Mouse (Mus musculus) frontal cortex, postnatal 25 days (tissue): ENCODE data around the gene Plpp6.

Experiments
- DNase-seq, 2 experiments: peaks; one replicate each; pipeline ENCODE4 v3.0.0; 2022; ENCODE audit warnings: low spot score in 2 of 2

Plpp6 gene

DNA sequence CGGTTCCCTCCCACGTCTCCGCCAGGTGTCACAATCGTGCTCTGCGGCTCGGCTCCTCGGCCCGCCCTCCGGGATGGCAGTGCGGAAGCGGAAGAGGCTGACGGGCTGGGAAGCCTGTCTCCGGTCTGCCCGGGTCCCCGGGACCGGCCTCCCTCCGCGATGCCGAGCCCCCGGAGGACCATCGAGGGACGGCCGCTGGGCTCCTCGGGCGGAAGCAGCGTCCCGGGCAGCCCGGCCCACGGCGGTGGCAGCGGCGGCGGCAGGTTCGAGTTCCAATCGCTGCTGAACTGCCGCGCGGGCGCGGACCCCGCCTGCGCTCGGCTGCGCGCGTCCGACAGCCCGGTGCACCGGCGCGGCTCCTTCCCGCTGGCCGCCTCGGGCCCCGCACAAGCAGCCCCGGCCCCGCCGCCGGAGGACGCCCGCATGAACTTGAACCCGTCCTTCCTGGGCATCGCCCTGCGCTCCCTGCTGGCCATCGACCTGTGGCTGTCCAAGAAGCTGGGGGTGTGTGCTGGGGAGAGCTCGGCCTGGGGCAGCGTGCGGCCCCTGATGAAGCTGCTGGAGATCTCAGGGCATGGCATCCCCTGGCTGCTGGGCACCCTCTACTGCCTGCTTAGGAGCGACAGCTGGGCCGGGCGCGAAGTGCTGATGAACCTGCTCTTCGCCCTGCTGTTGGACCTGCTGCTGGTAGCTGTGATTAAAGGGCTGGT lies at the start of gene Plpp6:
Plpp6 (plus strand) TSS at position 112 of the 710 bp plus-strand sequence.
- peak; percentile 47 to 67 for DNase-seq

DNA sequence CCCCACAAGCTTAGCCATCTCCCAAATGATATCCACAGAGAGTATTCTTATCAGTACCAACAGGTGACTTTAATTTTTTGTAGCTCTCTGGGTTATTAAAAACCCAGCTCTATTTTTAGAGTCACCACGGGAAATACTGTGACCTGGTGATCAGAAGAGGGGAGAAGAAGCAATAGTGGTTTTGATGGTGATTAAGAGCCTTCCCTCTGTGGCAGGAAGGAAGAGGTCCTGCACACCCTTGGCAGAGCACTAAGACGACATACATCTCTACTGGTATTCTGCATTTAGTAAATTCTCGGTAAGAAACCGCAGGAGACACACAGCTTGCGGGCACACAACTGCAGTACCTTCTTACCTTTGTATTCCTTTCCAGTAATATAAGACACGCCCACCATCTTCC lies 49.2 kb upstream of the Plpp6 start:
- DNase-seq, result no peak

DNA sequence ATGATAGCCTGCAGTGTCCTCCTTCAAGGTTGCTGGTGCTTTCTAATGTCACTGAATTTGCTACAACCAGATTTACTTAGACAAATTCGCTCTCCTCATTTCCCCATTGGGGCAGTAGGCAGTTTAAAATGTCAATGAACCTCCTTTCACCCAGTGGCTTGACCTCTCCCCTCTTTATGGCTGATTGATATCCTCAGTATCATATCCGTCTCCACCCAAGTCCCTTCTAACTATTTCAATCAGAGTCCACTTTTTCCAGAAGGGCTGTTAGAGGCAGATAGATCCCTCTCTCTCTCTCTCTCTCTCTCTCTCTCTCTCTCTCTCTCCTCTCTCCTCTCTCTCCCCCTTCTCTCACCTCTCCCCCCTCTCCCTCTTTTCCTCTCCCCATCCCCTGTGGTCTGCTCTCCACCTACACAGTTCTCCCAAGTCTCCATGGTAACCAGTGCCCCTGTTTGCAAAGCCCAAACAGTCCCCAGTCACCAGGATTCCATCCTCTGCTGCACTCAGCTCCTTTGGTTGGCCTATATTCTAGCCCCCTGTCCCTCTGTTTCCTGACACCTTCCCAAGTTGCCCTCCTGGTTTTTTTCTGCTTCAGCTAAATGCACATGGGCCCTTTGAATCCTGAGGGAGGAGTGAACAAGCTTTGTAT lies 48.0 kb upstream of the Plpp6 start:
- no peak for DNase-seq

DNA sequence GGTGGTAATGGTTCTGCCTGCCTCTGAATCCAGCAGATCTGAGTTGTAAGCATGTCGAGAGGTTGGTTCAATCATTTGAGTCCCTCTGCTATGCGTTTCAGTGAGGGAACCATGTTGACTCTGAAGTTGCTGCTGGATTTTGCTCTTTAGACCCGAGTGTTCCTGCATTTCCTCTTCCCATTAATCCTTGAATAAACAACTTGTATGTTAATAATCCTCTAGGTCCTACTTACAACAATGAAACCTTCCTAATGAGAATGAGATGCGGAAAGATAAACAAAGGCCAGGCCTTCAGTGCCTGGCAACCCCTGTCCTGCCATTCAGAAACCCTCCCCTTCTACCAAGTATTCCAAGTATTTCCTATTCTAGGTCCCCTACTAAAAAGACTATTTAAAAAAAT lies 47.3 kb upstream of the Plpp6 start:
- DNase-seq, result no peak

DNA sequence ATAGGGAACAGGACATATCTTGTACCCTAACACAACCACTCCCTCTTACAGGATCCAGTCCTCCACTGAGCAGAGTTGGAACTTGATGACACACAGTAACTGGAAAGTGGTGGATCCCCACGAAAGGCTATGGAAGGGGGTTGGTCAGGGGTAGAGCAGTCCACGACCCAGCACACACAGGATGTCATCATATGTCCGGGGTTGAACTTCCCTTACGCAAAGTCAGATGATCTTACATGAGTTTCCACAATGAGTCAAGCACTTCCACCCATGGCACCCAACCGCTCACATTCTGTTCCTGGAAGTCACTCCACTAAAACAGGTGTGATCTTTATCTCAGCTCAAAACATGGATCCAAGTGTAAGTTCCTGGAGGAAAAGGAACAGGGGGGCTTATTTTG lies 45.9 kb upstream of the Plpp6 start:
- no peak for DNase-seq

DNA sequence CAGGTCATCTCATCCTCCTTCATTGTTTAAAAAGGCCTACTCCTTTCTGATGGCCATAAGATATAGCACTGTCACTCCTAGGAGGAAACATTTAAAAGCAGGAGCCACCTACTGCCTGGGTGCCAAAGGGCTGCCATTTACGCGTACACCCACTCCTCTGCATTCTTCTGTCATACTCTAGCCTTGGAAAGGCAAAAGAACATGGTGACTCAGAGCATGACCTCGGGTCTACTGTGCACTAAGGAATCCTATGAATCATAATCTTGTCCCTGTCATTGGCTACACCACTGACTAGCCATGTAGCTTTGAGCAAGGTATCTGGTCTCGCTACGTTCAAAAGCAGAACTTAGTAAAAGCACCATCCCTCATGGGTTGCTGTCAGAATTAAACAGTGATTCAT lies 37.4 kb upstream of the Plpp6 start:
- no peak for DNase-seq

DNA sequence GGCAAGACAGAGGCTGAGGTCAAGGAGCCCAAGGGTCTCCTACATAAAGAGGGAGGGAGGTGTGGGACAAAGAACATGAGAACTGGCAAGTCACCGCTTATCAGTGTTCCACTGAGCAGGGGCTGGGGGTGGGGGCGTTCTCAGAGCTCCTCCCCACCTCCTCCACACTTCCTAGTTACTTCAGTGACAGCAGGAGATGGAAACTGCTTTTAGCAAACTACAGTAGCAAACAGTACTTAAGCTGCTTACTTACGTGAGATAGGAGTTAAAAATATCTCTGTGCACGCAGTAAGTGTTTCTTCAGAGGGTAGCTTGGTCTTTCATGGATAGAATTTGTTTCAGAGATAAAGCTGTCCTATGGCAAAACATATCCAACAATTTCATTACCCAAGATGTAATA lies 36.4 kb upstream of the Plpp6 start:
- no peak for DNase-seq

DNA sequence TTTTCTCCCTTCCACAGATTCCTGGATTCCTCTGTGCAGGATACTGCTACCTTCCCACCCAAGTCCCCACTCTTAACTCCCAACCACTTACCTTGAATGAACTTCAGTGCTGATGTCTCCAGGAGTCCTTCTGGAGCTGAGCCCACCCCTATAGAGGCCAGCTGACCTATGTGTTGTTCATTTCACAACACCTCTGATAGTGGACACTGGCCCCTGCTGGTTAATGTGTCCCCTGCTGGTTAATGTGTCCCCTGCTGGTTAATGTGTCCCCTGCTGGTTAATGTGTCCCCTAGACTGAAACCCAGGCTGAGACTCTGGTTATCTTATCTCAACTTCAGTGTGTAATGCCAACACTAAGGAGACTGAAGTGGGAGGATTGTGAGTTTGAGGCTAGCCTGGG lies 34.7 kb upstream of the Plpp6 start:
- DNase-seq, result no peak

DNA sequence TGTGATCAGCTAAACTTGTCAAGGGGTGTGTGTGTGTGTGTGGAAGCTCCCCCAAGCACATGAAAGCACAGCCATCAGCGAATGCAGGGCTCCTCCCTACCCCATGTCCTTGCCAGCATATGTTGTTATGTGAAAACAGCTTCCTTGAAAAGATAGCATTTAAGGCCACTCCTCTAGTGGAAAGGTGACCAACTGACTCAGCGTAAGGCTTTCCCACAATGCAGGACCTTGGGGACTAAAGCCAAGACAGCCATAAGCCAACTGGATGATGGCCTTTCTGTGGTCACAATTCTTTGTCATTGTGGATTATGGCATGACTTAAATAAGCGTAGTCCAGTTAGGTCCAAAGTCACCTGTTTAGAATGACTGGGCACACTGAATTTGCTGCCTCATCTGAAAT lies 28.9 kb upstream of the Plpp6 start:
- DNase-seq, result no peak

DNA sequence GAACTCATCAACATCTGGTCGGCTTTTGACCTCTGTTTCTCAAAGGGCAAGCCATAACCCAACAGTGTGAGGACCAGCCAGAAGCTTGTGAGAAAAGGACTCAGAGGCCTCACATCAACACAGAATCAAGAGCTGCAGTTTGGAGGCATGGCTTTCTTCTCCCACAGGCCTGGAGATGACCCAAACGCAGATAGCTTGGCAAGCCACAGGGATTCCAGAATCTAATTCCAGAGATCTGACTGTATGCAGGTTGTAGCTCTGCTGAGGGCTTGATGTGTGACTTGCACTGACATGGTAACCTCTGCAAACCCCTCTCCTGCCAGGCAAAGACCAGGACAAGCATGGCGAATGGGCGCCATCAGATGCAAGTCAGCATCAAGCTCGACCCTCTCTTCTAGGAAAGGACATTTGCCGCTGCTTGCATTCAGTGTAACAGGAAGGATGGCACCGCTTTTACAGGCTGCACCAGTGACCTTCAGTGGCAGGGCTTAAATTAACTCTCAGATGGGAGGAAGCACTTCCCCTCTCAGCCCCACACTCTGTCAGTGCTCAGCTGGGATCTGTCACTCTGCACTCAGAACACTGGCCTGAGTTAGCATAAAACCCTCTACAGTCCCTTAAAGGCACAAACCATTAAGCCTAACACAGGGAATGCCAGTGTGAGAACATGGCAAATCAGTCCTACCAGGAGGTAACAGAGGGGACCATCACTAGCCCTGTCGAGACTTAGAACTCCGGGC lies 23.4 kb upstream of the Plpp6 start:
- no peak for DNase-seq

DNA sequence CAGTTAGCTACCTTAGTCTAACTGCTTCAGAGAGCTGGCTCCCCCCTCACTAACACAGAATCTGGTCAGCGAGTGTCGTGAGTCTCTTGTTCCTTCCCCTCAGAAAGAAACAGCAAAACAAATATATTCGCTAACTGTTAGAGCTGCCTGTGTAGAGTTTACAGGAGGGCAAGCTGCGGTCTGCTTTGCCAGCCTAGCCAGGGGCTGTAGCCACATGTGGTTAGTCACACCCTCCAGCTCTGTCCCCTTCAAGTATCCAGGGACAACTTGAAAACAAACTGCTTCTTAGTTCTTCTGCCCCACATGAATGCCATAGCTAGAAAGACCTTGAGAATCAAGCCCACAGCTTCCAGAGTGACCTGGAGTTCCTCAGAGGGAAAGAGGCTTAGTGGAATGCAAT lies 22.5 kb upstream of the Plpp6 start:
- DNase-seq, result no peak

DNA sequence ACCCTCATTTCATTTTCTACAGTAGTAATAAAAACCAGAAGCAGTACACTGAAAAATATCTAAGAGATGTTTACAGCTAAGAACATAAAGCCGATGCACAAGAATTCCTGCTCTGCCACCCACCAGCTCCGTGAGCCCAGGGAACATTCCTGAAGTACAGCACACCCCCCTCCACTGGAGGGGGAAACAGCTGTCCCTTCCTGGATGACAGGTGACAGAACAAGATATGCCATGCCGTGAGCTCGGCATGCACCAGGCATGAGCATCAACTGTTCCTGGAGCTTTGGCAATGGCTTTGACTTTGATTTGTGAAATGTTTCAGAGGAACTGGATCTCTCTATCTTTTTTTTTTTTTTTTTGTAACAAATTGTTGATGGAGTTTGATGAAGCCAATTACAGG lies 17.0 kb upstream of the Plpp6 start:
- no peak for DNase-seq

DNA sequence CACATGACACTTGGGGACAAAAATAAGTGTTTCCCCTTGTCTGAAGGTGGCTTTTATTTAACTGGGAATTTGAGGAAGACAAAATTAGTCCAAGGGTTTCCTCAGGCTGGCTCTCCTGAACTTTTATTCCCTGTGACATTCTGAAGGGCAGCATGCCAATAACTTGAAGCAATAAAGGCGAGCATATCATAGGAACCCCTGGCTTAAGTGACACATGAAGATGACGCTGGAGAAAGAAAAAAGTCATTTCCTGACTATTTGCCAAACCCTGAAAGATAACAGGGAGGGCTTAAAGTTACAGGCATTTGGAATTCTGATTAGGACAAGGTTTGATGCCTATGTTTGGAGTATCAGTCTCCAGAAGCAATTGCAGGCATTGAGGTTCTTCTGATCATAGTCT lies 16.4 kb upstream of the Plpp6 start:
- DNase-seq, result no peak

DNA sequence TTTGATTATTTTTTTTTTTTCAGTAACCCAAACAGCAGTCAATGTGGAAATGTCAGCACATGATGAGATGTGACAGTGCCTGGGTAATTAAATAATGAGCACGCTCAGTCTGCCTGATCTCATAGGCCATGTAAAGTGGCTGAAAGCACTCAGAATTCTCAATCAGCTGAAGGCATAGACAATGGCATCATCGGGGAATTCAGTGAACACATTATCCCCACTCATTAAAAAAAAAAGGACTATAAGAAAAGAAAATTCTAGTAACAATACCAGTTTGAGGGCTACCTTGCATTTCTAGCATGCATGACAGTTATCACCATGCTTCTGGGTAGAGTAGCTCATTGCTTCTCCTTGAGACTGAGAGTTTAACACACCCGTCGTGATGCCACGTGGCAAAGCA lies 12.5 kb upstream of the Plpp6 start:
- no peak for DNase-seq

DNA sequence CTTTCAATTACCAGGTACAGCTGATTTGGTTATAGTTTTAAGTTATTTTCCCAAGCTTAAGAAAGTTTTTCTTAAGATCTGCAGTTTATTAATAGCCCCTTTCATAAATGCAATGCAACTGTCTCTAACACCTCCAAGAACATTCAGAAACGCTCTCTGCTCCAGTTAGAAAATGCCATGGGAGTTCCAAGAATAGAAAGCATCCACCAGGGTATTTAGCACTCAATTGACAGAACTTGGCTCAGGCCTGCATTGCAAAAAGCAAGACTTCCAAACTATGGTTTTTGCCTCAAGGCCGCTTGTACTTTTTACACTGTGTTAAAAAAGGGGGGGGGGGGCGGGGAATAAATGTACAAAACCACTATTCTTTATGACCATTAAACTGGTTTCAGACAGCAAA lies 640 bp upstream of the Plpp6 start:
- no peak for DNase-seq

DNA sequence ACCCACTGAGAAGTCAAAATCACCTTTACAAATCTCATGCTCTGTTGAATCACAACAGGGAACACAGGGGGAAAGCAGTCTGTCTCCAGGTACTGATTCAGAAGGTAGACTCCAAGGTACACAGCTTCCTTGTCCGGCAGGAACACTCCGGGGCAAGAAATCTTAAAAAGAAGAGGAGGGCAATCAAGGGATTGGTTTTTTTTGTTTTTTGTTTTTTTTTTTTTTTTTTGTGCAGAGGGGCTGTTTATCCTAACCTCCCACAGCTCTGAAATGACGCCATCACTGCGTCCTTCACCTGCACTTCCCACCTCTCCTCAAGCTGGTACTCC lies 276 bp upstream of the Plpp6 start:
- DNase-seq, result no peak

DNA sequence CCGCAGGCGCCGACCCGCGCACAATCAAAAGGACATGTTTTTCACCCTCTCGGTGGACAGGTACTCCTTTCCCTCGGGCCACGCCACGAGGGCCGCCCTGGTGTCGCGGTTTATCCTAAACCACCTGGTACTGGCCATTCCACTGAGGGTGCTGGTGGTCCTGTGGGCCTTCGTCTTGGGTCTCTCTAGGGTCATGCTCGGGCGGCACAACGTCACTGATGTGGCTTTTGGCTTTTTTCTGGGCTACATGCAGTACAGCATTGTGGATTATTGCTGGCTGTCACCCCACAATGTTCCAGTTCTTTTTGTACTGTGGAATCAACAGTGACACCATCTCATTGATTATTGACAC lies 775 bp downstream of the Plpp6 start:
- no peak for DNase-seq

DNA sequence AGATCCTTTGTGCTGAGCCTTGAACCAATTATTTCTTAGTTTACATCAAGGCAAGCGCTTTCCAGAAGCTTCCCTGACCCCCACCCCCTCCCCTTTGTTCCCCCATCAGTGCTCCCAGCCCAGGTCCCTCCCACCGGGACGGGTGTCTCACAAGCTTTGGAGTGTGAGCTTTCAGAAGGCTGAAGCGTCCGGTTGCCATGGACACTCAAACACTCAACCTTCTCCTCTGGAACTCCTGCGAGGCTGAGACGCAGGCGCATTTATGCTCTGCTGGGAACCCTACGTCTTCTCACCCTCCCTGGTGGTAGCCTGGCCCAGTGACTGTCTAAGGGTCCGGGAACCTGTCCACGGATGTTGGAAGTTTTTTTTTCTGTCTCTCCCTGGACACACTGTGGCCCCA lies 3.9 kb downstream of the Plpp6 start, which contains the start of gene 4430402I18Rik:
4430402I18Rik (minus strand) TSS at position 149 of the 400 bp plus-strand sequence.
- DNase-seq, result no peak

DNA sequence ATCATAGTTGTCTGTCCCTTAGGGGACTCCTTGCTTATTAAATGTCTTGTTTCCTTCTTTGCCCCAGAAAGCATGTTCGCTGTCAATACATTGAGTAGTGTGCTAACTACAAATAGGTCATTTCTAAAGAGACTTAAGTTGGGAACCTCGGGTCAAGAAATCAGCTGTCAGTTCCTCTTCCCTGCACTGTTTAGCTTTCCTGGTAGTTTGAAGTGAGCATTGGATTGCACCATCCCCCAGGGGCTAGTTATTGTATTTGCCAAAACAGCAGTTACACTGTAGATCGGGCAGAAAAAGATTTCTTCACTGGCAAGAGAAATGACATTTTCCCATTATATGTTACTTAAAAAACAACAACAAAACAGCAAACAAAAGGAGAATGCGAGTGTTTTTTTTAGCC lies 4.4 kb downstream of the Plpp6 start:
- no peak for DNase-seq

DNA sequence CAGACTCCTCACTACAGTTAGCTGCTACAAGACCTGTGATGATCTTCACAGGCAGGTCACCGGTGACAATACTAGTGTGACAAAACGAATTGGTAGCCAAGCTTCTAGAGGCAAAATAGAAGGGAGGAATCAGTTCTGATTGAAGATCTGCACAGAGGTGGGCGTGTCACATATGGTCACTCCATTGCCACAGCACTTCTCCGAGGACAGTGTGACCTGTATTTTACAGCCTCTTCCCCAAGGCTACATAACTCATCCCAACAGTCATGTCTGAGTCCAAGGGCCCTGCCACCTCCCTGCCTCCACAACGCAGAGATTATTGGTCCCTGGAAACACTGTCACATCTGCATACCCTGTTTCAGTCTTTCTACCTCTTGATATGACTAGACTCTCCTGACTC lies 5.5 kb downstream of the Plpp6 start:
- DNase-seq, result no peak

DNA sequence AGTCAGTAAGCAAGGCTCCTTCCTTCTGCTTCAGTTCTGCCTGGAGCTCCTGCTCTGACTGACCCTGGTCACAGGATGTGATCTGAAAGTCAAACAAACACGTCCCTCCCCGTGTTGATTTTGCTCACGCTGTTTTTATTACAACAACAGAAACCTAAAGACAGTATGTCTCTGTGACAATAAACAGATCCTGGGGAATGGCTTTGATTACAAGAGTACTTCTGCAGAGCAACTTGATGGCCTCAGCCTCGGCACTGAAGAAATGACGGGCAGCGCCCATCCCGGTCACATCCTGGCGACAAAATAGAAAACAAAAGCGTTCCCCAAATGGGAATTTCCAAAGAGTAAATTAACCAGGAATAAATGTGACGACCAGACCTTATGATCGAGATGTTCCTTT lies 6.5 kb downstream of the Plpp6 start:
- DNase-seq, result no peak

DNA sequence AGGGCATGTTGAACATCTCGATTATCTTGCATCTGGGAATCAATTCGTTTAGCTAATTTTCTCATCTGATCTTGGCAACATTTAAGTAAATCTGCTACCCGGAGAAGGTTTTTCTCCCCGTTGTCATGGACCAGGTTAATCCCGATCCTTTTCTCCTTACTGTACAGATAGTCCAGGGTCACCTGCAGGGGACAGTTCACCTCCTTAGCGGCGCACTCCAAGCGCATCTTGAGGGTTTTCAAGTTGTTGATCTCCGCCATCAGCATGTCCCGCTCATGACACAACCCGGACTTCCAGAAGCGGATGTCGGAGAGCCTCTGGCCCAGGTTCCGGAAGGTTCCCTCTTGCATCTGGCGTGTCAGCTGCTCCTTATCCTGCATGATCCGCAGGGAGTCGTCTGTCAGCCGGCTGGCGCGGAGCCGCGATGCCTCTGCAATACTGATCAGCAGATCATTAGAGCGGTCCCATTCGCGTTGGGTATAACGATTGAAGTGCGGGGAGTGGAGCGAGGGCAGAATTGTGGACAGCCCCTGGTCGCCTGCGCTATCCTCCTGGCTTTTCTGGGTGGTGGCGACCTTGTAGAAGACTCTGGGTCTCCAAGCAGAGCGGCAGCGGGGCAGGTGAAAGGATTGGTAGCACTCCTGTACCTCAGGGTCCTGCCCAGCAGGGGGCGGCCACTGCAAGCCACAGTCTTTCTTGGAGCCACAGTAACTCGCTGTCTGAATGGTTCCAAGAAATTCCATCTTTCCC lies 11.3 kb downstream of the Plpp6 start:
- DNase-seq, result peak; percentile 72 to 81

DNA sequence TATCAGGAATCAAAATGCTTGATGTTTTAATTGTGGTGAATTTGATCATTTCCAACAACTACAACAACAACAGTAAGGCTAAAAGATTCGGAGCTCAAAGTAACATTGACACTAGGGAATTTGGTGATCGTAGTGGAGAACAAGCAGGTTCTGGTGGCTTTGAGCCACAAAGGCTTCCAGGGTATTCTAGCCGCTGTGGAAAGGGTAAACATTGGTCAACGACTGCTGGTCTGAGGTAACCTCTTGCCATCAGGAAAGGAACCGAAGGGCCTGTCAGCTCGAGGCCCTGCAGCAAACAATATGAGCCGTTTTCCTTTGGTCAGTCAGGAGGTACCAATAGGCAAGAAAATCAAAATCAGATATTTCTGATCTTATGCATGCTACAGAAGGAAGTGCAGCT lies 18.9 kb downstream of the Plpp6 start:
- DNase-seq, result no peak
